Mouse (Mus musculus): ENCODE measurements at regions not wholly inside any gene's neighbourhood (a gene's known extent, or its start where the extent isn't known, plus 50 kb on each side); places are given as distances from the start of the nearest gene placed in this dataset.

DNA sequence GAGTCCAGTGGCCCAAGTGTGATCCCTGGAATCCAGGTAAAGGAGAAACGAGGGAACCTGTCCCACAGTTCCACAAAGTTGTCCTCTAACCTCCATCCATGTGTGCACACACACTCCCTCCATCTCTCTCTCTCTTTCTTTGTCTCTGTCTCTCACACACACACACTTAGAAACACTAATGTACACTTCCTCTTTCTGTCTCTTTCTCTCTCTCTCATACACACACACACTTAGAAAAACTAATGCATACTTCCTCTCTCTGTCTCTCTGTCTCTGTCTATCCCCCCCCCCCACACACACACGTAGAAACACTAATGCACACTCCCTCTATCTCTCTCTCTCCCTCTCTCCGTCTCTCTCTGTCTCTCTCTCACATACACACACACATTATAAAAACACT, 61.2 kb upstream of the Bmp2k start:
- no peak overlapping the region for H3K27ac ChIP-seq
- ATAC-seq (replicated peaks; ENCODE audit: insufficient number of reproducible peaks, insufficient read depth, low FRiP score, low read depth): no peak
- peaks cover 13% of the 10 kb centered on the region for H3K4me1 ChIP-seq (replicated peaks)
- no peaks in the 10 kb centered on the region for H3K36me3 ChIP-seq
- 71% methylated on average over 3 of the region's 3 CpGs for WGBS
- H3K9ac ChIP-seq: no peak overlapping the region
- no peak overlapping the region for H3K4me2 ChIP-seq
- no peak overlapping the region for H3K4me3 ChIP-seq
- no peaks in the 10 kb centered on the region for H3K27me3 ChIP-seq
- H3K9me3 ChIP-seq (replicated peaks): no peaks in the 10 kb centered on the region

DNA sequence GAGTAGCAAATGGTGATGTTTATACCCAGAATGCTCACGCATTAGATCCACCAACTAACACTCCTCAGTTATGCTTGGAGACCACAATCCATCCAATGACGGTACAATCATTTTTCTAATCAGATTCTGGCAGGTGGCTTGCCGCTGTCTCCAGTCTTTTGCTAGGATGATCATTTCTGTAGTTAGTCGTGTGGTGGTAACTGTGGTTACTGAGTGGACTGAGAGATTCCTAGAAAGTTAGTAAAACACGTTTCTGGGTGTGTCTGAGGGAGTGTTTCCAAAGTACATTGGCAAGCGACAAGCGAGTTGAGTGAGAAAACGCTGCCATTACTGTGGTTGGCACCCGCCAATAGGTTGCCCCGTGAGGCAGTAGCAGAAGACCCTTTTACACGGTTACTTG, 58.8 kb upstream of the Bmp2k start:
- Histone ChIP-seq H3K27me3 (no peaks in the 10 kb centered on the region), H3K4me2 (no peak overlapping the region), H3K4me1 (replicated peaks) (peaks cover 13% of the 10 kb centered on the region), H3K36me3 (no peaks in the 10 kb centered on the region), H3K9ac (no peak overlapping the region), H3K4me3 (no peak overlapping the region), H3K9me3 (replicated peaks) (no peaks in the 10 kb centered on the region), H3K27ac (no peak overlapping the region)
- ATAC-seq (replicated peaks; ENCODE audit: insufficient number of reproducible peaks, insufficient read depth, low FRiP score, low read depth): no peak
- WGBS: 73% methylated on average over 11 of the region's 11 CpGs

DNA sequence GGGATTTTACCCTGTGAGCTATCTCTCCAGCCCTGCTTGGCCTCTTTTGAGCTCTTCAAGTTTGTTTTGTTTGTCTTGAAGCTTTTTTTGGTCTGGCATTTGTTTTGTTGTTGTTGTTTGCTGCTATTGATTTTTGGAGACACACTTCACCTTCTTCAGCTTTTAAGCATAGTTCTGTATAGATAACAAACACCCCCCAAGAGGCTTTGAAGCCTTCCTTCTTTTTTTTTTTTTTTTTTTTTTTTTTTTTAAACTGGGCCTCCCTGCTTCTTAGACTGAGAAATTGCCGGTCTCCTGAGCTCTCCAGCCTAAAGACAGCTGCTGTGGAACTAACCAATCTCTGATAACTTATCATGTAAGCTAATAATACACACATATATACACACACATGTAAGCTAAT, 58.2 kb upstream of the Bmp2k start:
- Histone ChIP-seq H3K27ac (no peak overlapping the region), H3K4me1 (replicated peaks) (peaks cover 13% of the 10 kb centered on the region), H3K27me3 (no peaks in the 10 kb centered on the region), H3K9me3 (replicated peaks) (no peaks in the 10 kb centered on the region), H3K4me3 (no peak overlapping the region), H3K36me3 (no peaks in the 10 kb centered on the region), H3K9ac (no peak overlapping the region), H3K4me2 (no peak overlapping the region)
- no peak for ATAC-seq (replicated peaks; ENCODE audit: insufficient number of reproducible peaks, insufficient read depth, low FRiP score, low read depth)
- 41% methylated on average over 1 of the region's 1 CpGs for WGBS

DNA sequence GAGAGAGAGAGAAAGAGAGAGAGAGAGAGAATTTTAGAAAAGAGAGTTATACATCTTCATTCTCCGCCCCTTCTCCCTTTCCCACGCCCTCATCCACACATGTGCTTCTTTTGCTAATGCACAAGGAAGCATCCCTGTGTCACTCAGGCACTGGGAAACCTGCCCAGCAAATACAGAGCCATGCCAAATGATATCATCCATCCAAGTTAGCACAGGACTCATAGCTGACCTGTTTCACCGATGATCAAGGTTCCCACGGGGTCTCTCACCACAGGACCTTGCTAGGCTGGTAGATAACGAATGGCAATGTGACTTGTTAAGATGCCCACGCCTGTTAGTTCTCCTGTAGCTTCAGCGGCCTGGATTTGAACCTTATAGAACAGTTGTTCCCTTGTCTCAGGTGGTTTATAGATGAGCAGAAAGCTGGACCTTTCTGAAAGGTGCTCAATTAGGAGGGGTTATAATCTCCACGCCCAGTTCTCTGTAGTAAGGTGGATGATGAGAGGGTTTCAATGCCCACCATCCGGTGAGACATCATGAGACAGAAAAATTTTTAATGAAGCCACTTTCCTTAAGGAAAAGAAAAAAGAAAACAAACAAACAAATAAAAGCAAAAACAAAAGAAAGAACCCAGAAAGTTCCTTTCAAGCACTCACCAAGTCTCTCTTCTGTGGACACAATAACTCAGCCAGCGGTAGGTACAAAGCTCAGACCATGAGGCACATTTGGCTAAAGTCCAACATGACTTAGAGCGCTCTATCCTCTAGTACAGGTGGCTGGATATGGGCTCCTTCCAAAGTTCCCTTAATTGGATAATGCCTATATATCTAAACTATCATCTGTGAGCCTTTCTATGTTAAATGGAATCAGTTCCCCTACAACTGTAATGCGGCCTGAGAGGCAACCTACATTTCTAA, 57.1 kb upstream of the Bmp2k start:
- peaks cover 13% of the 10 kb centered on the region for H3K4me1 ChIP-seq (replicated peaks)
- no peak overlapping the region for H3K4me3 ChIP-seq
- WGBS: 63% methylated on average over 12 of the region's 12 CpGs
- no peaks in the 10 kb centered on the region for H3K27me3 ChIP-seq
- no peaks in the 10 kb centered on the region for H3K9me3 ChIP-seq (replicated peaks)
- no peak for ATAC-seq (replicated peaks; ENCODE audit: insufficient number of reproducible peaks, insufficient read depth, low FRiP score, low read depth)
- no peaks in the 10 kb centered on the region for H3K36me3 ChIP-seq
- no peak overlapping the region for H3K4me2 ChIP-seq
- no peak overlapping the region for H3K27ac ChIP-seq
- H3K9ac ChIP-seq: no peak overlapping the region

DNA sequence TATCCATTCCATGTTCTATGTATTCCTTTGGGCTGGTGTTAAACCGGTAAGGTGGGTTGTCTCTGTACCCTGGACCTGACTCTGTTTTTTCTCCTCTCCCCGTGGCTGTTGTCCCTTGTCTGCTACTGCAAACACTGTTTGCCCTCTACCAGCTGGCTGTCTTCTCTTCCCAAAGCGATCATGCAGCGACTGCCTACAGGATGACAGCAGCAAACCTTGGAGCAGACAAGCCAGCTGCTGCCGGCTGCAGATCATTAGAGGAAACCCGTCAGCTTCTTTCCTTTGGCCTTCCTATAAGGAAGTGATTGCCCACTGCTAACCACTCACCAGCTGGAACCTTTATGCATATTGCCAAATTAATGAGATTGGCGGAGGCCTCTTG, 56.4 kb upstream of the Bmp2k start:
- Histone ChIP-seq H3K27ac (no peak overlapping the region), H3K9ac (no peak overlapping the region), H3K27me3 (no peaks in the 10 kb centered on the region), H3K36me3 (no peaks in the 10 kb centered on the region), H3K4me2 (no peak overlapping the region), H3K9me3 (replicated peaks) (no peaks in the 10 kb centered on the region), H3K4me3 (no peak overlapping the region), H3K4me1 (replicated peaks) (peaks cover 13% of the 10 kb centered on the region)
- ATAC-seq (replicated peaks; ENCODE audit: insufficient number of reproducible peaks, insufficient read depth, low FRiP score, low read depth): no peak
- WGBS: 48% methylated on average over 7 of the region's 7 CpGs

DNA sequence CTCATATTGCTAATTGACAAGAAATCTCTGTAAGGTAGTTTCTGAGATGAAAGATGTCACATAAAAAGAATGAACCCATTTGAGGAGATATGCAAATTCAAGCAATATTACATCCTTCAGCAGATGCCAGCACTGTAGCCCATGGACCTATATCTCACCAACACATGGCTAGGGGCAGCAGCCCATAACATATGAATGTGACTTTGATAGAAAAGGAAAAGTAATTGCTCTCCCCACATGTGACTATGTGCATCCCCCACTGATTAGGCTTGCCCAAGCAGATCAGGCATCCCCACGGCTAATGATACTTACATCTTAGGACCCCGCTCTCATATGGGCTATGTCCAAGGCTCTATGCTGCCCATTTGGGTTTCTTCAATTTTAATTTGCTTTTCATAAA, 56.0 kb upstream of the Bmp2k start:
- H3K9ac ChIP-seq: no peak overlapping the region
- no peak overlapping the region for H3K4me2 ChIP-seq
- H3K36me3 ChIP-seq: no peaks in the 10 kb centered on the region
- H3K9me3 ChIP-seq (replicated peaks): no peaks in the 10 kb centered on the region
- H3K4me1 ChIP-seq (replicated peaks): peaks cover 13% of the 10 kb centered on the region
- ATAC-seq (replicated peaks; ENCODE audit: insufficient number of reproducible peaks, insufficient read depth, low FRiP score, low read depth): no peak
- no peaks in the 10 kb centered on the region for H3K27me3 ChIP-seq
- H3K4me3 ChIP-seq: no peak overlapping the region
- H3K27ac ChIP-seq: no peak overlapping the region
- 86% methylated on average over 2 of the region's 2 CpGs for WGBS

All from heart, embryonic 15.5 days (tissue).